Mouse (Mus musculus) thymus, postnatal 25 days (tissue): ENCODE measurements around the gene Tef.
A peak's percentile ranks its signal among the peaks of the same experiment; 100 is the strongest.

Experiments
- DNase-seq: peaks from one replicate; pipeline ENCODE4 v3.0.0; 2022

The Tef gene

GRCm38 (mm10) chr15:81852411-81853000 is 50.3 kb downstream of the Tef start:
- no peak for DNase-seq

- DNase-seq = no peak
Measured at GRCm38 (mm10) chr15:81853081-81853480, 50.9 kb downstream of the Tef start.

- DNase-seq = peak; percentile 79
Measured at GRCm38 (mm10) chr15:81856030-81856790, 54.0 kb downstream of the Tef start.

- peak; percentile 36 for DNase-seq
Measured at GRCm38 (mm10) chr15:81856938-81857723, 54.9 kb downstream of the Tef start.

GRCm38 (mm10) chr15:81857724-81858116 is 55.5 kb downstream of the Tef start:
- DNase-seq = no peak

- DNase-seq = peak; percentile 96
Measured at GRCm38 (mm10) chr15:81858138-81858516, 55.9 kb downstream of the Tef start.

- peak; percentile 76 for DNase-seq
Measured at GRCm38 (mm10) chr15:81858517-81859329, 56.5 kb downstream of the Tef start, which contains the start of gene Tob2. Tob2 (minus strand) TSS chr15:81858796.

- DNase-seq = peak; percentile 84
Measured at GRCm38 (mm10) chr15:81859330-81860255, 57.4 kb downstream of the Tef start.

GRCm38 (mm10) chr15:81860471-81861135 is 58.4 kb downstream of the Tef start:
- peak; percentile 14 for DNase-seq

- DNase-seq = no peak
Measured at GRCm38 (mm10) chr15:81864238-81864637, 62.0 kb downstream of the Tef start.

- no peak for DNase-seq
Measured at GRCm38 (mm10) chr15:81869985-81870384, 67.8 kb downstream of the Tef start.

GRCm38 (mm10) chr15:81871604-81872261 is 69.5 kb downstream of the Tef start, which contains the start of gene Phf5a:
Phf5a (minus strand) TSS chr15:81871911.
- DNase-seq = peak; percentile 82

- DNase-seq = peak; percentile 100
Measured at GRCm38 (mm10) chr15:81872262-81873136, 70.3 kb downstream of the Tef start, which contains the start of gene Aco2. Aco2 (plus strand) TSS chr15:81872309.
